Mouse (Mus musculus) hindbrain, embryonic 16.5 days (tissue): ENCODE results near the gene Szrd1. TPM values are rescaled to one million over a fixed set of nuclear protein-coding genes. Genes with fewer than 3 reads are reported as not detected.

Source experiments
- ATAC-seq: fragments of 200-750 bp; cut with Nextera tagmentation; 2 replicates; pipeline ENCODE4 v1.8.0; 2017; ENCODE audit warnings: moderate TSS enrichment, moderate library complexity
- H3K27ac ChIP-seq: fragments of 300-500 bp; sonication (generic); 2 replicates; pipeline ENCODE4 v1.5.1; 2014; ENCODE audit warnings: low read depth, mild to moderate bottlenecking, control low read depth, low read length, moderate library complexity
- H3K27me3 ChIP-seq: fragments of 300-500 bp; sonication (generic); replicated peaks from 2 replicates; pipeline ENCODE4 v1.6.1; 2014; ENCODE audit warnings: low read length; ENCODE audit not compliant: control insufficient read depth, insufficient read depth
- H3K36me3 ChIP-seq: fragments of 300-500 bp; sonication (generic); 2 replicates; pipeline ENCODE4 v1.6.1; 2014; ENCODE audit warnings: mild to moderate bottlenecking, low read length, moderate library complexity, mixed read lengths; ENCODE audit not compliant: control insufficient read depth, insufficient read depth
- H3K4me1 ChIP-seq: fragments of 300-500 bp; sonication (generic); 2 replicates; pipeline ENCODE4 v1.6.1; 2014; ENCODE audit warnings: low read depth, low read length; ENCODE audit not compliant: control insufficient read depth, insufficient read depth
- H3K4me2 ChIP-seq: fragments of 300-500 bp; sonication (generic); 2 replicates; pipeline ENCODE4 v1.6.1; 2014; ENCODE audit warnings: mild to moderate bottlenecking, low read length, control low read depth, moderate library complexity
- H3K4me3 ChIP-seq: fragments of 300-500 bp; sonication (generic); 2 replicates; pipeline ENCODE4 v1.5.1; 2014; ENCODE audit warnings: mild to moderate bottlenecking, low read length, control low read depth, moderate library complexity
- H3K9ac ChIP-seq: fragments of 300-500 bp; sonication (generic); 2 replicates; pipeline ENCODE4 v1.6.1; 2014; ENCODE audit warnings: low read depth, mild to moderate bottlenecking, control low read depth, low read length, moderate library complexity
- H3K9me3 ChIP-seq: fragments of 300-500 bp; sonication (generic); 2 replicates; pipeline ENCODE4 v1.6.1; 2014; ENCODE audit warnings: mild to moderate bottlenecking, low read length, moderate library complexity; ENCODE audit not compliant: control insufficient read depth
- WGBS: fragments of 180-500 bp; shearing (Covaris S2); extraction: QIAGEN DNeasy Blood & Tissue Kit; methylation state at CpG from one replicate; pipeline ENCODE4 v1.1.7; 2014; 5-methylcytosine and 5-hydroxymethylcytosine counted together
- polyA plus RNA-seq: library from polyadenylated mRNA; unstranded; fragments of >200 nt; fragmentation: Nextera tagmentation; extraction: Ambion mirVana; gene quantifications from 2 replicates; pipeline ENCODE4 v1.2.1, GENCODE M21; 2015

The Szrd1 gene
- polyA plus RNA-seq, 1 experiment from 2014 or later, result 22.4 TPM

DNA sequence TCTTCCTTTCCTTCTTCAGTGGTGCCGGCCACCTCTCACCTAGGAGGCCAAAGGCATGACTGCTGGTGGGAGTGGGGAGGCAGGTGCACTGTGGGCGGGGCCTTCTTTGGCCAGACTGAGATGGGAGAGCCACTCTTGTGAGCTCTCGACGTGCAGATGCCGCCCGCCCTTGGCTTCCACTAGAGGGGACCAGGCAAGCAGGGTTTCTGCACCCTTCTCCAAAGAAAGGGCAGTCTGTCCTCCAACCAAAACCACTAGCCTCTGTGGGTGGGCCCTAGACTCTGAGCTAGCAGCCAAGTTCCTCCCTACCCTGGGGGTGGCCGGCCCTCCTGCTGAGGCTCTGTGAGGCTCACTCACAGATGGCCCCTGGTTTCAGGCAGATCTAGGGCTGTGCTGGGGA, 25.7 kb downstream of the Szrd1 start:
- no peaks in the 10 kb centered on the region for H3K9me3 ChIP-seq
- 88% methylated on average over 7 of the region's 7 CpGs for WGBS
- no peak overlapping the region for H3K4me3 ChIP-seq
- H3K27ac ChIP-seq, result peak overlapping the region; percentile 71; the same call in 1 of the 2 replicates
- H3K36me3 ChIP-seq, result peaks cover 7% of the 10 kb centered on the region
- peaks cover 2% of the 10 kb centered on the region for H3K4me1 ChIP-seq
- H3K9ac ChIP-seq, result no peak overlapping the region
- no peaks in the 10 kb centered on the region for H3K27me3 ChIP-seq
- no peak overlapping the region for H3K4me2 ChIP-seq
- ATAC-seq, result peak; percentile 37

DNA sequence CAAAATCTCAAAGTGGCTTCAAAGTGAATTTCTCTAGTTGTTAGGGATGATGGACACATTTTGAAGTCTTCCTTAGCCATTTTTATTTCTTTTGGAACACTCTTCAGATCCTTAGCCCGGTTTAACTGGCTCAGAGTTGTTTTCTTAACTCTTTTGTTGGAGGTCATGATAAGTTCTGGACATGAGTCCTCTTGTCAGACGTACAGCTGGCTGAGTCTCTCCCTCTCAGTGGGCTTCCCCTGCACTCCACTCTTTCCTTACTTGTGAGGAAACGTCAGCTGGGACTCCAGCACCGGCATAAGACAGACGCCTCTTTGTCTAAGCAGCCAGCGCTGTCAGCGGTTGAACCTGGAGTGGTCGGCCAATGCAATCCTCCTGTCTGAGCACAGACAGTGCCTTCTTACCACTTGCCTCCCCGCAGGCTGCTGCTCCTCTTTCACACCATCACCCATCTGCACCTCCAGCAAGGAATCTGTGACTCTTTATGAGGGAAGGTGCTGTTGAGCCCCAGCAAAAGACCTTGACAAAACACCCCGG, 31.3 kb downstream of the Szrd1 start:
- Histone ChIP-seq H3K27me3 (no peaks in the 10 kb centered on the region), H3K36me3 (no peaks in the 10 kb centered on the region), H3K4me3 (no peak overlapping the region), H3K9ac (no peak overlapping the region), H3K9me3 (no peaks in the 10 kb centered on the region), H3K4me2 (no peak overlapping the region), H3K4me1 (no peaks in the 10 kb centered on the region), H3K27ac (no peak overlapping the region)
- ATAC-seq, result no peak
- WGBS, result 42% methylated on average over 10 of the region's 10 CpGs

DNA sequence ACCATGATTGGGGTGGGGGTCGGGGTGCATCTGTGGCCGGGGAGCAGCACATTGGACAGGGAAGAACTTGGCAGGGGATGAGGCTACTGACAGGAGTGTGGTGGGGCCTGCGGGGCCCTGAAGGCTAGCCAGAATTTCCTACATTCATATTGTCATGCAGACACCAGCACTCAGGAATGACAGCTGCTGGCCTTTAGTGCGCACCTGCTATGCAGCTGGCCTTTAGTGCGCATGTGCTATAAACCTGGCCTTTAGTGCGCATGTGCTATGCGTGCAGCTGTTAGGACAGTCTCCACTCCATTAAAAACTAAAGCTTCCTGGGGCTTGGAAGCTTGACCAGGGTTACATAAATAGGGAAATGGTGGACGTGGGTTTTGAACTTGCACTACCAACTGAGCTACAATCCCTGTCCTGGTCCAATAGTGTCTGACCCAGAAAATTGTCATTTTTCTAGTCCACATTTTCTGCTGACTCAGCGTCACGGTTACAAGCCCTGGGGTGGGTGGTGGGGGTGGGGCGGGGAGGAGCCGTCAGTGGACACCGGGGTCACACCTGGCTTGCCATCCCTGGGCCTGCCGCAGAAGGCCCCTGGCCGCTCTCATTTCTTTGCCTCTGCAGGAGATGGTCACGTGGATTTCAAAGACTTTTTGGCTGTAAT, 32.9 kb downstream of the Szrd1 start:
- Histone ChIP-seq H3K36me3 (no peaks in the 10 kb centered on the region), H3K27ac (no peak overlapping the region), H3K4me1 (no peaks in the 10 kb centered on the region), H3K9me3 (no peaks in the 10 kb centered on the region), H3K9ac (no peak overlapping the region), H3K27me3 (no peaks in the 10 kb centered on the region), H3K4me3 (no peak overlapping the region), H3K4me2 (no peak overlapping the region)
- 81% methylated on average over 16 of the region's 16 CpGs for WGBS
- ATAC-seq, result no peak

DNA sequence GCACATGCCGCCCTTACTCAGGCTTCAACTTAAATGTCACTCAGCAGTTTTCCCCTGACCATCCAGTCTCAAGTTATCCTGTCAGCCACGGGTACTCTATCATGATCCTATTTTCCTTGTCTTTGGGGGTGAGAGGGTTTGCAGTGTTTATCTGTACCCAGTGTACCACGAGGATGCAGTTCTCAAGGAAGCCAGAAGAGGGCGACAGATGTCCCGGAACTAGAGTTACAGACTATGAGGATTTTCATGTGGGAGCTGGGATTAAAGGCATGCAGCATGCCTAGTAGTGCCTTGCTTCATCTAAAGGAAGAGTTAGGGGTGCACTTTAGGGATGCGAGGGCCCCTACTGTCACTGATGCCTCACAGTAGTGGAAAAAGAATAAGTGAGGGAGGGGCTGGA, 37.7 kb downstream of the Szrd1 start:
- Histone ChIP-seq H3K36me3 (no peaks in the 10 kb centered on the region), H3K9ac (no peak overlapping the region), H3K27ac (no peak overlapping the region), H3K4me3 (no peak overlapping the region), H3K9me3 (no peaks in the 10 kb centered on the region), H3K4me2 (no peak overlapping the region), H3K27me3 (no peaks in the 10 kb centered on the region), H3K4me1 (no peaks in the 10 kb centered on the region)
- 76% methylated on average over 6 of the region's 6 CpGs for WGBS
- no peak for ATAC-seq

DNA sequence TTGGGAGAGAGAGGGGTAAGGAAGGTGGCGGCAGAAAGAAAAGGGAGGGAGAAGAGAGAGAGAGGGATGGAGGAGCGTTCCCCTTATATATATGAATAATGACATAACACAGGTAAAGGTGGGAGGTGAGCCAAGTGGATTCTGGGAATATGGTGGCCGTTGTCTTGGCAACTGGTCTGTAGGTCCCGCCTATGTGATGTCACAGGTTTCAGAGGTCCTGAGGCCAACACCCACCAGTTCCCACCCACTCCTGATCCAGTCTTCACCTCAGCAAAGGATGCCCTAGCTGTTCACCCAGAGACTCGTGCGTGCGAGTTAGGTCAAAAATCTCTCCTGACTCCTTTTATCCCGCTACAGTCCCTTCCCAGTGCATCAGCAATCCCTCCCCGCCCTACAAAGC, 38.3 kb downstream of the Szrd1 start:
- ATAC-seq, result no peak
- no peaks in the 10 kb centered on the region for H3K36me3 ChIP-seq
- no peaks in the 10 kb centered on the region for H3K9me3 ChIP-seq
- no peak overlapping the region for H3K4me2 ChIP-seq
- no peak overlapping the region for H3K9ac ChIP-seq
- 92% methylated on average over 9 of the region's 9 CpGs for WGBS
- H3K4me3 ChIP-seq, result no peak overlapping the region
- no peaks in the 10 kb centered on the region for H3K27me3 ChIP-seq
- no peaks in the 10 kb centered on the region for H3K4me1 ChIP-seq
- no peak overlapping the region for H3K27ac ChIP-seq

DNA sequence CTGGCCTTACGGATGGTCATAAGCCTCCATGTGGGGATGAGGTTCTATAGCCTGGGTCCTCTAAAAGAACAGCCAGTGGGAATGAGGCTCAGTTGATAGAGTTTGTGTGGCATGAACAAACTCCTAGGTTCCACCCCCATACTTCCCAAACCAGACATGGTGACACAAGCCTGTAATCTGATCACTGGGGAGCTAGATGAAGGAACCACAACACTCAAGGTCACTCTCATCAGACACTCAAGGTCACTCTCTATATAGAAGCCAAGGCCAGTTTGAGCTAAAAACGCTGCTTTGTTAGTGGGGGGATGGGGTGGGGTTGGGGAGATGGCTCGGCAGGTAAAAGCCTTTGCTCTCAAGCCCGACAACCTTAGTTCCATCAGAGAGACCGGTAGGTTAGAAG, 39.6 kb downstream of the Szrd1 start:
- Histone ChIP-seq H3K27ac (no peak overlapping the region), H3K27me3 (no peaks in the 10 kb centered on the region), H3K9ac (no peak overlapping the region), H3K36me3 (no peaks in the 10 kb centered on the region), H3K4me2 (no peak overlapping the region), H3K4me3 (no peak overlapping the region), H3K4me1 (no peaks in the 10 kb centered on the region), H3K9me3 (no peaks in the 10 kb centered on the region)
- WGBS, result 83% methylated on average over 5 of the region's 5 CpGs
- ATAC-seq, result no peak

DNA sequence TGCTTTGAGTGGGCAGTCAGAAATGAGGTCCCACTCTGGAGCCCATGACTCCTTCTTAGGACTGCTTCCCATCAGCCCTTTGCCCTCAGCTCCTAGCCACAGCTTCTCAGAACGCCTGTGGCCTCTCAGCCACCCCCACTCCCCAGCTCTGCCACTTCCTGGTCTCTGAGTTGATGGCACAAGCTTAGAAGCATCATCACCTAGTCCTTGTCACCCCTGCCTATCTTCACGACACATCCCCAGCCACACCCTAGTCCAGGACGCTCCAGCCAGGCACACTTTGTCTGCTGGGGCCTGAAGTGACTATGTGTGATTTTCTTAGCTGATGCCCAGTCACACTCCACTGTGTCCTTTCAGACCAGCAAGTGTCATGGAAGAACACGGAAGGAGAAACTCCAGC, 40.6 kb downstream of the Szrd1 start:
- Histone ChIP-seq H3K27ac (no peak overlapping the region), H3K36me3 (no peaks in the 10 kb centered on the region), H3K9ac (no peak overlapping the region), H3K4me1 (no peaks in the 10 kb centered on the region), H3K9me3 (no peaks in the 10 kb centered on the region), H3K27me3 (no peaks in the 10 kb centered on the region), H3K4me2 (no peak overlapping the region), H3K4me3 (no peak overlapping the region)
- no peak for ATAC-seq
- 80% methylated on average over 4 of the region's 4 CpGs for WGBS

DNA sequence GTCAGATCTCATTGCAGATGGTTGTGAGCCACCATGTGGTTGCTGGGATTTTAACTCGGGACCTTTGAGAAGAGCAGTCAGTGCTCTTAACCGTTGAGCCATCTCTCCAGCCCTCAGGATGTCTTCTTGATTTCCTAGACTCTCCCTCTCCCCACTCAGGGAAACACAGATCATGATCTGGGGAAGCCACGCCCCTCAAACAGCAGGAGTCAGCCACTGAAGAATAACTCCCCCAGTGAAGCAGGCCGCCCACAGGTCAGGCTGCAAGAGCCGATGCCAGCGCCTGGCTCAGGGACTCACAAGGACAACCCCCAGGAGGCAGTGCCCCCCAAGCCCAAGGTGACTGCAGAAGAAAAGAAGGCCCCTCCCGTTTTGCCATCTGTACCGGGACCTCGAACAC, 42.9 kb downstream of the Szrd1 start:
- H3K27ac ChIP-seq, result no peak overlapping the region
- H3K9me3 ChIP-seq, result no peaks in the 10 kb centered on the region
- no peaks in the 10 kb centered on the region for H3K4me1 ChIP-seq
- no peaks in the 10 kb centered on the region for H3K27me3 ChIP-seq
- no peak overlapping the region for H3K4me2 ChIP-seq
- H3K9ac ChIP-seq, result no peak overlapping the region
- no peak overlapping the region for H3K4me3 ChIP-seq
- no peak for ATAC-seq
- H3K36me3 ChIP-seq, result no peaks in the 10 kb centered on the region
- WGBS, result 13% methylated on average over 9 of the region's 9 CpGs

DNA sequence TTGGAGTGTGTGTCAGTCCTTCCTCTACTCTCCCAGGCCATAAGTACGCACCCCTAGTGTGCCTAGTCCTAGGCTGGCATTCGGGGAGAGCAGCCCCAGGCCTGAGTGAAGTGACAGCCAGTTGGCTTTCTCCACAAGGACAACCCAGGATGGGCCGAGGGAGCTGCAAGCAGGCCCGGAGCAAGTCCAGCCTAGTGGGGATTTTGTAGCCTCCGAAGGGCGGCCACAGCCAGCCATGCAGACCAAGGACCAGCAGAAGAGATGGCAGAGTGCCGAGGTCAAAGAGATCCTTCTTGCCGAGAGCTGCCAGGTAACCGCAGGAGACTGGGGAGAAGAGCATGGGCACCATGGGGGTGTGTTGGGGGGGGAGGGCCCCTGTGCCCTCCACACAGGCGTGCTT, 44.6 kb downstream of the Szrd1 start:
- H3K27ac ChIP-seq, result no peak overlapping the region
- no peaks in the 10 kb centered on the region for H3K27me3 ChIP-seq
- H3K9ac ChIP-seq, result no peak overlapping the region
- WGBS, result 66% methylated on average over 10 of the region's 10 CpGs
- H3K4me3 ChIP-seq, result no peak overlapping the region
- no peaks in the 10 kb centered on the region for H3K9me3 ChIP-seq
- no peak for ATAC-seq
- no peaks in the 10 kb centered on the region for H3K4me1 ChIP-seq
- H3K36me3 ChIP-seq, result no peaks in the 10 kb centered on the region
- H3K4me2 ChIP-seq, result no peak overlapping the region
